Mouse (Mus musculus): ENCODE data around the gene Dbp. TPM values are rescaled to one million over a fixed set of nuclear protein-coding genes. Genes with fewer than 3 reads are reported as not detected.

Dbp gene
- total RNA-seq, 2 experiments from 2014 or later: 3.3 to 5.9 TPM

GRCm38 (mm10) chr7:45723781-45724180 lies 18.9 kb downstream of the Dbp start:
- ATAC-seq (ENCODE audit: poor library complexity, severe bottlenecking): no peak

GRCm38 (mm10) chr7:45725151-45725550 lies 20.3 kb downstream of the Dbp start:
- no peak for ATAC-seq (ENCODE audit: poor library complexity, severe bottlenecking)

- ATAC-seq (ENCODE audit: poor library complexity, severe bottlenecking): no peak
Measured at GRCm38 (mm10) chr7:45725713-45726112, 20.8 kb downstream of the Dbp start, which contains the start of gene Spaca4. Spaca4 (minus strand) TSS chr7:45725813.

GRCm38 (mm10) chr7:45726419-45726818 lies 21.5 kb downstream of the Dbp start:
- no peak for ATAC-seq (ENCODE audit: poor library complexity, severe bottlenecking)

GRCm38 (mm10) chr7:45727625-45728024 lies 22.7 kb downstream of the Dbp start:
- ATAC-seq (ENCODE audit: poor library complexity, severe bottlenecking): no peak

GRCm38 (mm10) chr7:45730727-45731431 lies 26.0 kb downstream of the Dbp start:
- peak; percentile 80 for ATAC-seq (ENCODE audit: poor library complexity, severe bottlenecking)

- ATAC-seq (ENCODE audit: poor library complexity, severe bottlenecking): peak; percentile 56
Measured at GRCm38 (mm10) chr7:45733477-45733876, 28.6 kb downstream of the Dbp start.

GRCm38 (mm10) chr7:45739162-45739763 lies 34.4 kb downstream of the Dbp start:
- peak; percentile 74 for ATAC-seq (ENCODE audit: poor library complexity, severe bottlenecking)

GRCm38 (mm10) chr7:45739820-45740219 lies 34.9 kb downstream of the Dbp start:
- no peak for ATAC-seq (ENCODE audit: poor library complexity, severe bottlenecking)

- ATAC-seq (ENCODE audit: poor library complexity, severe bottlenecking): peak; percentile 74
Measured at GRCm38 (mm10) chr7:45741308-45741707, 36.4 kb downstream of the Dbp start.

- ATAC-seq (ENCODE audit: poor library complexity, severe bottlenecking): peak; percentile 82
Measured at GRCm38 (mm10) chr7:45741777-45742176, 36.9 kb downstream of the Dbp start.

GRCm38 (mm10) chr7:45742338-45742737 lies 37.5 kb downstream of the Dbp start:
- peak; percentile 21; the same call in 1 of the 2 replicates for ATAC-seq (ENCODE audit: poor library complexity, severe bottlenecking)

GRCm38 (mm10) chr7:45744387-45744786 lies 39.5 kb downstream of the Dbp start:
- no peak for ATAC-seq (ENCODE audit: poor library complexity, severe bottlenecking)

- no peak for ATAC-seq (ENCODE audit: poor library complexity, severe bottlenecking)
Measured at GRCm38 (mm10) chr7:45746518-45746917, 41.6 kb downstream of the Dbp start.

GRCm38 (mm10) chr7:45747450-45747849 lies 42.6 kb downstream of the Dbp start:
- ATAC-seq (ENCODE audit: poor library complexity, severe bottlenecking): no peak

- no peak for ATAC-seq (ENCODE audit: poor library complexity, severe bottlenecking)
Measured at GRCm38 (mm10) chr7:45748110-45748509, 43.2 kb downstream of the Dbp start.

- no peak for ATAC-seq (ENCODE audit: poor library complexity, severe bottlenecking)
Measured at GRCm38 (mm10) chr7:45749401-45749800, 44.5 kb downstream of the Dbp start.

- no peak for ATAC-seq (ENCODE audit: poor library complexity, severe bottlenecking)
Measured at GRCm38 (mm10) chr7:45750162-45750561, 45.3 kb downstream of the Dbp start.

- no peak for ATAC-seq (ENCODE audit: poor library complexity, severe bottlenecking)
Measured at GRCm38 (mm10) chr7:45755703-45756102, 50.8 kb downstream of the Dbp start.

GRCm38 (mm10) chr7:45759400-45759799 lies 54.5 kb downstream of the Dbp start:
- ATAC-seq (ENCODE audit: poor library complexity, severe bottlenecking): no peak
